Mouse (Mus musculus) E14TG2a.4 (cell line): Measurements from ENCODE around the gene Polr2j.

Experiments
- CTCF ChIP-seq: conservative IDR thresholded peaks from 2 replicates; pipeline ENCODE4 v1.5.1; 2014; ENCODE audit warnings: low read length
- POU5F1 ChIP-seq: IDR thresholded peaks from 2 replicates; pipeline ENCODE4 v1.6.1; 2014; ENCODE audit warnings: low read length, borderline replicate concordance

DNA sequence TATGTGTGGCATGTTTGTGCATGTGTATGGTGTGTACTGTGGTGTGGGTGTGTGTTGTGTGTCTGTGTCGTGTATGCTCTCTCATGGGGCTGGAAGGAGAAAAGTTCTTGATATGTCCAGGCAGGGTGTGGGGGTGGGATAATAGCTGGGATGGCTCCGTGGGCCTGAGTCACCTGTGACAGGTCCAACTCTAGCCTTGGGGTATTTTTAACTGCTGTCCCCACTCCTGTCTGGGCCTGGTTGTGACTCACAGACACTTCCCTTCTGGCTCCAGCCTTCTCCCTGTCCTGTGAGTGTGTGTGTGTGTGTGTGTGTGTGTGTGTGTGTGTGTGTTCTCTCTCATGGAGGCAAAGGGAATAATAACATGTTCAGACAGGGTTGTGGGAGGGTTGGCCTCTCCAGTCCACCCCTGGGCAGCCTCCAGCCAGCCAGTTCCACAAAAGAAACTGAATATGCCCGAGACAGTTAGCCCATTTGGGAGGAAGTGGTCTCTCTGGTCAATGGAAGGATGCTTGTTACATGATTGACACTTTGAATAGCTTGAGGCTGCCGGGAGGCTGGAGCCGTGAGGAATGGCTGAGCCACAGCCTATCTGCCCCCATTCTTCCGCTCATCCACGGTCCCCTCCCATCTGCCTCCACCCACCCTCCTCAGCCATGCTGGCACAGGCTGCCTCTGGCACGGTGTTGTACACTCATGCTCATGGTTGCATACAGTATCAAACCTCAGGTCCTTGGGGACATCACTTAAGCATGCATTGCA is 22.0 kb upstream of the Polr2j start:
- TF ChIP-seq CTCF = no peak
- no peak for TF ChIP-seq POU5F1
